Mouse (Mus musculus) adrenal gland, postnatal 25 days (tissue): ENCODE measurements at regions not wholly inside any gene's neighbourhood (a gene's known extent, or its start where the extent isn't known, plus 50 kb on each side); places are given as distances from the start of the nearest gene placed in this dataset.

Source experiments
- DNase-seq: peaks from one replicate; pipeline ENCODE4 v3.0.0; 2021; ENCODE audit warnings: mixed read lengths

DNA sequence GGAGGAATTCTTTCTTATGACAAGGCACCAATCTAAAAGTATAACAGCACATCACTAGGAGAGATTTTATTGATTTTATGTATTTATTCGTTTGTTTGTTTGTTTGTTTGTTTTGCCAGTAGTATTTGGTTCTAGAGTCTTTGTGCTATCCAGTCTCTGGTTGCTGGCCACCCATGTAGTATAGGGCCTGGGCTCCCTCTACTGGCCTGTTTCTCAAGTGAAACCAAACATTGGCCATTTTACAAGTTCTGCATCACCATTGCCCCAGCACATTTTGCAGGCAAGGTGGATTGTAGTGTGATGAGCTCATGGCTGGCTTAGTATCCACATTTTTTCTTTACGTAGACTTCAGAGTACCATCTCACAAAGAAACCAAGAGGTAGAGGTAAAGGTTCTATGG lies 376.9 kb upstream of the Luzp2 start:
- peak; percentile 48 for DNase-seq

DNA sequence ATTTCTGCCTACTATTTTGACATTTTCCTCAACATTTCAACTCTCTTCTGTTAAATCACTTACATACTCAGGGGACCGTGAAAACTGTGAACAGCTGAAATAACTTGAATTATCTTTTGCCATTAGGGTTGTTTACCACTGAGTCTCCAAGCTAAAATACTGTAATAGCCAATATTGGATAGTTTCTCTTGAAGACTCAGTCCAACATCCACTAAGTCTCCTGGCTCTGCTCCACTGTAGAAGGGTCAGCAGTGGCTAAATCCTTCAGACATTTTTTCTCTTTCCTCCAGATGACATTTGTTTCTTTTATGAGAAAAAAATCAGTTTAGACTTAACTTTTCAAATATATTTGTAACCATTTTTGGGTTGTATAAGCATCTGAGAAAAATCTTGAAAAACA lies 344.0 kb upstream of the Luzp2 start:
- DNase-seq = no peak

DNA sequence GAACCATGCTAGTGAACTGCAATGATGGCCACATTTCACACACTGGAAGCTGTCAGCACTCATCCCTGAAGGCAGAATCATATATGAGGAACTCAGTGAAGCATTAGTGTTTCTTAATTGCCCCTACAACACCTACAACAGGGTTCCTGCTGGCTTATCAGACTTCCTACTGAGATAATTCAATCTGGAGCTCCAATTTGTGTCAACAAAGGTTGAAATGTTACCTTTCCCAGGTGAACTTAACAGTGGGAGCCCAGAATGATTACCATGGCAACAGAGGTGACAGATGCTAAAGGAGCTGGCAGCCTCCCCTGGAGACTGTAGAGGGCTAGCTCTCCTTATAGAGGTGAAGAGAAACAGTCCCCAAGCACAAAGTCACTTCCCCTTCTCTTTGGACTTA lies 330.1 kb upstream of the Luzp2 start:
- no peak for DNase-seq

DNA sequence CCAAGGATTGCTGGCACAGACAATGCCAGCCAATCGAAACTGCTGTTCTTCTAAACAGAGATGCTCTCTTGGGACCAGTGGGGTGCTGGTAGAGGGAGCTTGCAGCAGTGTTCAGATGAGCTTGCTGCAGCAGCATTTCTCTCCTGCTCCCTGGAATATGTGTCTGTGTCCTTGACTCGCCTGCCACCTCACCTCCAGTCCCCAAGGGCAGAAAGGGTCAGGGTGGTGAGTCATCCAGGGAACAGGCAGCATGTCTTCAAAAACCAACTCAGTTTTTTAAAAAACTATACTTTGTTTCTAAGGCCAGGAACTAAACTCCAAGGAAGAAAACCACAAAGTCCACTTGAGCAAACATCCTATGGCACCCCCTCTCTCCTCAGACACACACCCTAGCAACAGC lies 328.3 kb upstream of the Luzp2 start:
- DNase-seq = peak; percentile 12

DNA sequence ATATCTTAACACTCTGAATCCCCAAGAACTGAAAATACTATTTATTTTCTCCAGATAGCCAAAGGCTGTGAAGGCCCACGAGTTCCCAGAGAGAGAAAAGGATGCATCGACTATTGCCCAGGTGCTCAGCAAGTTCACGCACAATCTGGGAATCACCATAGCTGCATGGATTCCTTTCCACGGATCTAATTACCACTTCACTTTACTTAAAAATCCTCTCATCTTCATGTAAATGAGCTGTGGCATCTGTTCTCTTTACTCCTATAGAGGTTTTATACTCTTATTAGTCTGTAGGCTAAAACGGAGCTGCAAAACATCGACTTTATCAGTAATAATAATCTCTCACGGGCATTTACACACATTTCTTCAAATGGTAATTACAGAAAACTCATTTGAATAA lies 299.6 kb upstream of the Luzp2 start:
- no peak for DNase-seq

DNA sequence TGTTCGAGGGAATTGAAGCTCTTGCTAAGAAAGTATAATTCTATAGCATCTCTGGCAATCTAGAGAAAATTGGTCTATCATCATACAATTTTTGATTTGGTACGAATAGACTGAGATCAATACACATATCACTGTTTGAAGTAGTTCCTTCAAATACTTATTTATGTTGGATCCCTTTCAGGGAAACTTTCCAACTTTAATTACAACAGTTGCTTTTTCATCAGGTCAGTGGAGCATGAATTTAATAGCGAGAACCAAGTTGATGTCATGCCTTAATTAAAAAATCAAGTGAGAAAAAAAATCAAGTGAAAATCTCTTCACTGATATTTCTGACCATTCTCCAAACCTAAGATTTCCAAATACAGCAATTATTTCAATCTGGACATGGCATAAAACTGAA lies 277.9 kb upstream of the Luzp2 start:
- DNase-seq = no peak

DNA sequence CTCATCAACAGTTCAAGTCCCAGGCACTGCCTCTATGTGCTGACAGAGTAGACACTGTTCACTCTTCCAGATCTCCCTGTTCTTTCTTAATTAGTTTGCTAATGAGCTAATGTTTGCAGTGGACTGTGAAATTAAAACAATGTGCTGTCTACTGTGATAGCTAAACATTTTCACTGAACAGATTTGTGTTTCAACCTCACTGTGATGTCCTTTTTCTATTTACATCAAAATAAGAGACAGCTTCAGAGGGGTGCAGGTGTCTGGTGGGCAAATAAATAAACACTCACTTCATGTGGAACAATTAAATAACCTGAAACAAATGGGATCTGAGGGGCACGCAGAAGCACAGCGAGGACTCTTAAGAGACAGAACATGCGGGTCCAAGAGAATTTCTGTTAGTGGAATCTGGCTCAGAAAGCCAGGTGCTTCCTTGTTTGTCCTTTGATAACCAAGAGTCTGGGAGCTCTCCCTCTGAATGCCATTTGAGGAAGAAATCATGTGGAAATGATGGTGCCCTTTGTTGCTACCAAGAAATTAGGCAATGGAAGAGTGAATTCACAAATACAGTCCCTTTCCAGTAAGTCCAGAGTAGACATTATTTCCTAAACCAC lies 269.6 kb upstream of the Luzp2 start:
- DNase-seq = no peak

DNA sequence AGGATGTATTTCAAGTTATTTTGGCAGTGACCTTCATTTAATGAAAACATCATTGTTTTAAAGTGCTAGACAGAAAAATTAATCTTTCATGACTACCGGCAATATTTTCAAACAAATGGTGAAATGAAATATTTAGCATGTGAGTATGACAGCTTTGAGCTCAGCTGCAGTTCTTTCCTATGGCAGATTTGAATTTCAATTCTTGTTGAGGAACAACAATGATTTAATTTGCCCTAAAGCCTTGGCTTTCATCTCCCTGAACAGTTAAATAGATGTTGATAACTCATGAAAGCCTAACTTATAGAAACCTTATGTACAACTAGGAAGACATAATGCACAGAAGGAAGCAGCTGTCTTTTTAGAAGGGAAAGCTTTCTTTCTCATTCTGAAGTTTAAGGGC lies 235.5 kb upstream of the Luzp2 start:
- DNase-seq = no peak

DNA sequence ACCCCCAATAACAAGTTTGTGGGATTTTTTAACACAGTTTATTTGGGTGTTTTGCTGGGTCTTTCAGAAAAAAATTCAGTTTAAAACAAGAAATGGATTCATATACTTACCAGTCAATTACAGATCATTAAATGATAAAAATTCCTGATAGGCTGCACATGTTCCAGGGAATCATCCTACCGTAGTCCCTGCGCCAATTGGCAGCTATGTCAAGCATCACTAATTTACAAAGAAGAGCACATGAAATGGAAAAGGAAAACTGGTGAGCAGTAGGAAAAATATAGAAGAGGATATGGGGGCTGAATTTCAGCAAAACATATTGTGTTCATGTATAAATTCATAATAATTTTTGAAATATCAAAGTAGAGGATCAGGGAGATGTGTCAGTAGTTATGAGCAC lies 212.9 kb upstream of the Luzp2 start:
- DNase-seq = no peak

DNA sequence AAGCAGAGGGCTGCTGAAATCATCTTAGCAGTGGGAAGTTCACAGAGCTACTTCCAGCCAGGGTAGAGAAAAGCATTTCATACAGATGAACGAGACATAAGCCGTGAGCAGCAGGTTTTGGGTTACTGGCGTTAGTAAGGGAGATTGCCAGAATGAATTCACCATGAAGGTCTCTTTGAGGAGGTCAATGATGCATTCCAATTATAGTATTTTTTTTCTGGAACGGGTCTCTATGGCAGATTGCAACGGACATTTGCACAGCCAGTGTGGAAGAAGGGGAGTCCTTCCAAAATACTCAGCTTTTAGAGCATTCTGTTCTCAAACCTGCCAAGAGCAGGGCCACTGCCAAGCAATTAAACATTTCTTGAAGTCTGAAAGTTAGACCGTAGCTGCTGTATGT lies 201.4 kb upstream of the Luzp2 start:
- DNase-seq = no peak

DNA sequence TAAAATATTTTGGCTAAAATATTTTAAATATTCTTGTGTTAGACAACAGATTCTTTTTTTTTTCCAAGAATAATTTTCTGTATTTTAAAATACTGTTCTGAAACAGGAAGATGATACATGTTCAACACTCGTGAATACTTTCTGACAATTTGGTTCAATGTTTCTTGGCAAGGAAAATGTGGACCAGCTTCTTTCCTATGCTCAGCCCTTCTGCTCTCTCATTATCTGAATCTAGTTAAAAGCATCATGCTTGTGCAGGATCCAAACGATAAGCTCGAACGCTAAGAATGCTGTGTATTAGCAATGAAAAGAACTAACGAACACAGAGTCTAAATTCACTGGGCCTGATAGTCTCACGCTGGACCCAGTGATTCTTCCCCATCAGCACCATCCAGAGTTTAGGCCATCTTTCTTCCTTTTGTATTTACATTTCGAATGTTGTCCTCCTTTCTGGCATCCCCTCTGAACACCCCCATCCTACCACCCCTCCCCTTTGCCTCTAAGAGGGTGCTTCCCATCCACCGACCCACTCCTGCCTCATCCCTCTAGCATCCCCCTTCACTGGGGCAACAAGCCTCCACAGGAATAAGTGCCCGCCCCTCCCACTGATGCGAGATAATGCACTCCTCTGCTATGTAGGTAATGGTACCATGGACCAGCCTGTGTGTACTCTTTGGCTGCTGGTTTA lies 200.8 kb upstream of the Luzp2 start:
- no peak for DNase-seq

DNA sequence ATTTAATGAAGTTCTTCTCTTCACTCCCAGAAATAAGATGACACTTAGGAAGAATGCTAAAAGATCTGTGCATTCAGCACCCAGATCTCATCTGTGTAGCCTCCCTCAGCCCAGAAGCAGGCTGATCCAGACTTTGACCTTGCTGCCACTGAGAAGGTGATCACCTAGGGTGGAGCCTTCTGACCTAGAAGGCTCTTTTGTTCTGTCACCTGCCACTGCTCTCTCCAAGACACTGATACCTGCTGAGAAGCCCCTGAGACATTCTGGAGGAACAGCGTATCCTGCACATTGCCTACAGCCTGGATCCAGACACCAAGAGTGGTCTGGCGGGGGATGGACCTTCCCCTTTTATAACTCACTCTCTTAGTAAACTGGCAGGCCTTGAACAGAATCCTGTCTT lies 190.0 kb upstream of the Luzp2 start:
- DNase-seq = no peak

DNA sequence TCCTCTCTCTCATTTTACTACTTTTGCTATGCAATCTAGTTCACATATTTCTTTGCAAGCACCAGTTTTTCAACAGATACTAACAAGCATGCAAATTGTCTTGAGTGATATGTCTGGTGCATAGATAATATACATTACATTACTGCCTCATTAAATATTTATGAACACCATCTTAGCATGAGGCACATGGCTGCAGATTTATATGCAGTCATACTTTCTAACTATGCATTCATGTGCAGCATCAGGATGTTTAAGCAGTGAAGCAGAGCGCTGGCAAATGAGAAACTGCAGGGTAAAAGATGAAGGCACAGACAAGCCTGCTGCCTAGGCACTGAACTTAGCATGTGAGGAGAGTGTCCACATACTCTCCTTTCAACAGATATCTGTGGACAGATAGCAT lies 186.3 kb upstream of the Luzp2 start:
- DNase-seq = no peak
